Mouse (Mus musculus) limb, embryonic 15.5 days (tissue): Measurements from ENCODE around the gene Serpinb5. TPM values are rescaled to one million over a fixed set of nuclear protein-coding genes. Genes with fewer than 3 reads are reported as not detected.
A peak's percentile ranks its signal among the peaks of the same experiment; 100 is the strongest.

Source experiments
- ATAC-seq: fragments of 200-750 bp; cut with Nextera tagmentation; 2 replicates; pipeline ENCODE4 v1.8.0; 2017; ENCODE audit warnings: low read depth, moderate TSS enrichment; ENCODE audit not compliant: insufficient number of reproducible peaks, low FRiP score, low TSS enrichment
- H3K27ac ChIP-seq: fragments of 300-500 bp; sonication (generic); 2 replicates; pipeline ENCODE4 v1.5.1; 2015; ENCODE audit warnings: moderate library complexity, mild to moderate bottlenecking, inconsistent platforms
- H3K27me3 ChIP-seq: fragments of 300-500 bp; sonication (generic); 2 replicates; pipeline ENCODE4 v1.6.1; 2015; ENCODE audit warnings: inconsistent platforms
- H3K36me3 ChIP-seq: fragments of 300-500 bp; sonication (generic); 2 replicates; pipeline ENCODE4 v1.6.1; 2015; ENCODE audit warnings: inconsistent platforms
- H3K4me1 ChIP-seq: fragments of 300-500 bp; sonication (generic); 2 replicates; pipeline ENCODE4 v1.6.1; 2015; ENCODE audit warnings: inconsistent platforms
- H3K4me2 ChIP-seq: fragments of 300-500 bp; sonication (generic); 2 replicates; pipeline ENCODE4 v1.6.1; 2015; ENCODE audit warnings: mild to moderate bottlenecking, inconsistent platforms
- H3K4me3 ChIP-seq: fragments of 300-500 bp; sonication (generic); 2 replicates; pipeline ENCODE4 v1.5.1; 2015; ENCODE audit warnings: mild to moderate bottlenecking, inconsistent platforms
- H3K9ac ChIP-seq: fragments of 300-500 bp; sonication (generic); 2 replicates; pipeline ENCODE4 v1.6.1; 2015; ENCODE audit warnings: inconsistent platforms
- H3K9me3 ChIP-seq: fragments of 300-500 bp; sonication (generic); 2 replicates; pipeline ENCODE4 v1.6.1; 2016; ENCODE audit warnings: inconsistent platforms
- WGBS: fragments of 180-500 bp; shearing (Covaris S2); methylation state at CpG from one replicate; pipeline ENCODE4 v1.1.7; 2015; 5-methylcytosine and 5-hydroxymethylcytosine counted together
- polyA plus RNA-seq: library from polyadenylated mRNA; unstranded; fragments of >200 nt; fragmentation: Nextera tagmentation; extraction: Ambion mirVana; gene quantifications from 2 replicates; pipeline ENCODE4 v1.2.1, GENCODE M21; 2015

Serpinb5 gene
- 54.3 and 64.2 TPM in 2 replicates for polyA plus RNA-seq

DNA sequence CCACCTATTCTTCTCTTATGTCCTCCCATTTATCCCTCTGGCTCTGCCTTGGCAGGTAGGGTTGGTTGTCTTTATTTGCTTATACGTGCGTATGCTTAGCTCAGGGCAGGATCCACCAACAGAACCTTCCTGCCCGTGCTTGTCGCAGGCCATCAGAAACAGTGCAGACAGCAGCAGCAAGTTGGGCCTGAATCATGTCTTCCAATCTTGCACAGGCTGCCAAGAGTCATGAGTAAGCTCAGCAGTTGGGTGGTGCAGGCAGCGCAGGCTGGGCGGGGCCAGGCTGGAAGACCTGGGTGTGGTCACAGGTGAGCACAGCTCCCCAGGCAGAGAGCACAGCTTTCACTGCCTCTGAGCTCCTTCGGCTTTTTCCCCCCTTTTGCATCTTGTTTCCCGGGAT is at the start of gene Serpinb5:
TSS of gene Serpinb5 (plus strand) at position 327 of the 400 bp plus-strand sequence.
- Histone ChIP-seq H3K9ac (no peak within 1 kb of the TSS), H3K27ac (no peak within 1 kb of the TSS; the same call in 1 of the 2 replicates), H3K4me1 (peaks cover 4% of the 10 kb centered on the region), H3K4me3 (peak within 1 kb of the TSS; percentile 12; the same call in 1 of the 2 replicates), H3K4me2 (no peak within 1 kb of the TSS), H3K27me3 (no peaks in the 10 kb centered on the region), H3K9me3 (no peaks in the 10 kb centered on the region), H3K36me3 (no peaks in the 10 kb centered on the region)
- 50% methylated on average over 8 of the region's 8 CpGs for WGBS
- peak; percentile 73; the same call in 1 of the 2 replicates for ATAC-seq

DNA sequence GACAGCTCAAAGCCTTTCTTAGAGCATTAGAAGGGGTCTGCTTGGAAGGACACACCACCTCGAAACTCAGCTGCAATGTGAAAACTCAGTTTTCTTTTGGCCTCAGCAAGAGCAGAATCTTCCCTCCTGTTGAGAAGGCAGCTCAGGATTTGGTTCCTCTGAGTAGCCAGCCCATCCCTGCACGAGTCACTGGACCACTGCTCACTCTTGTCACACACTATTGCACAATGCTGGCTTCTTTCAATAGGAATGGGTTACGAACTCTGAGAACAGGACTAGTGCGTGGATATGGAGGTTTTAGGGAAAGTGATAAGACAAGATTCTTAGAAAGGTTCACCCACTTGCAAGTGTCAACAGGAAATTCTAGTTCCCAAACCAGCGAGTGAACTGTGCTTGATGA is 46.1 kb upstream of the Serpinb5 start:
- Histone ChIP-seq H3K36me3 (no peaks in the 10 kb centered on the region), H3K27ac (no peak overlapping the region), H3K4me3 (no peak overlapping the region), H3K27me3 (no peaks in the 10 kb centered on the region), H3K9me3 (no peaks in the 10 kb centered on the region), H3K9ac (no peak overlapping the region), H3K4me1 (no peaks in the 10 kb centered on the region), H3K4me2 (no peak overlapping the region)
- 74% methylated on average over 5 of the region's 5 CpGs for WGBS
- ATAC-seq = no peak

DNA sequence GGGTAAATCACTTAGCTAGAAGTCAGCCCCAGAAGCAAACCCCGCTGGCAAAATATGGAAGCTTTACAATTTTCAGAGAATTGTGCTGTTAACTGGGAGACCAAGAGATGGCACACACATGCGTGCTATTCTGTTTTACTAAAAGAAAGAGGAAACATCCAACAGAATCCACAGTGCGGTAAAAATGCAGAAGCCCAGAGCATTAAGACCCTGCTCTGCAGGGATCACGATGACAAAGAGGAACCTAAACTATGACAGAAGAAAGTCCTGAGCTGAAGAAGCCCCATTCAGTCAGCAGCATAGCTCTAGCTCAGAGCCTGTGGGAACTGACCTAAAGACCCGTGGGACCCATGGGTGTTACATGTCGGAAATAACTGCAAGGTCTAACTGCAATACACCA is 45.7 kb upstream of the Serpinb5 start:
- Histone ChIP-seq H3K9ac (no peak overlapping the region), H3K27ac (no peak overlapping the region), H3K4me2 (no peak overlapping the region), H3K4me3 (no peak overlapping the region), H3K4me1 (no peaks in the 10 kb centered on the region), H3K36me3 (no peaks in the 10 kb centered on the region), H3K27me3 (no peaks in the 10 kb centered on the region), H3K9me3 (no peaks in the 10 kb centered on the region)
- 90% methylated on average over 6 of the region's 6 CpGs for WGBS
- no peak for ATAC-seq

DNA sequence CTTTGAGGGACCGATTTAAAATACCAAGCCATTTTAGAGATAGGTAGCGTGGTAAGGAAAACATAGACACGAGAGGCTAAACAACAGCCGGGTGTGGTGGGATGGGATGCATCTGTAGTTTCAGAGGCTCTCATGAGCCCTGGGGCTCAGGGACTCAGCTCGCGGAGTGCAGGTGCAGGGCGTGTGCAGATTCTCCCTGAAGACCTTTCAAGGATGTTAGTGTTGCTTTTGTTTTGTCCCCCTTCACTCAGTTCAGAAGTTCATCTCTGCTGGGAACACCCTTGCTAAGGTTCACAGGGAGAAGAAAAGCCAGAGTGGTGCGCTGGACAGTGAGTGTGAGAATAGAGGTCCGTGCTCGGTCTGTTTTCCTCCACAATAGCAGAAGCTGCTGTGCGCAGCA is 44.2 kb upstream of the Serpinb5 start:
- H3K4me3 ChIP-seq = no peak overlapping the region
- 82% methylated on average over 11 of the region's 11 CpGs for WGBS

DNA sequence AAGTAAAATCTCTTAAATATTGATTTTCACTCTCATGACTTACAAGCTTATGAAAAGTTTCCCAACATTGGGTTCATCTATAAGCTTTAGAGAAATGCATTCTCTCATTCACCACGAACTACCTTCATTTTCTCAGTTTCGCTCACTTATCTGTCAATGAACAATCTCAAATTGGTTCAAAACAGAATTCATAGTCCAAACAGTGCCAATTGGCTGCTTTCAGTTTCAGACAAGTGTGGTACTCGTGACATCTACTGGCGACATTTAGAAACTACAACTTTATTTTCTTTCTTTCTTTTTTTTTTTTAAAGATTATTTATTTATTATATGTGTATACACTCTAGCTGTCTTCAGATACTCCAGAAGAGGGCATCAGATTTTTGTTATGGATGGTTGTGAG is 42.6 kb upstream of the Serpinb5 start:
- WGBS = 24% methylated on average over 4 of the region's 4 CpGs
- no peaks in the 10 kb centered on the region for H3K9me3 ChIP-seq
- no peak for ATAC-seq
- H3K4me1 ChIP-seq = no peaks in the 10 kb centered on the region
- H3K4me2 ChIP-seq = no peak overlapping the region
- H3K4me3 ChIP-seq = no peak overlapping the region
- H3K27ac ChIP-seq = no peak overlapping the region
- no peaks in the 10 kb centered on the region for H3K27me3 ChIP-seq
- no peaks in the 10 kb centered on the region for H3K36me3 ChIP-seq
- H3K9ac ChIP-seq = no peak overlapping the region

More for the DNA sequence above, 44.2 kb upstream of the Serpinb5 start:
- H3K36me3 ChIP-seq = no peaks in the 10 kb centered on the region
- no peaks in the 10 kb centered on the region for H3K27me3 ChIP-seq
- H3K9me3 ChIP-seq = no peaks in the 10 kb centered on the region
- no peak overlapping the region for H3K9ac ChIP-seq
- no peaks in the 10 kb centered on the region for H3K4me1 ChIP-seq
- no peak overlapping the region for H3K4me2 ChIP-seq
- ATAC-seq = no peak
- H3K27ac ChIP-seq = no peak overlapping the region

DNA sequence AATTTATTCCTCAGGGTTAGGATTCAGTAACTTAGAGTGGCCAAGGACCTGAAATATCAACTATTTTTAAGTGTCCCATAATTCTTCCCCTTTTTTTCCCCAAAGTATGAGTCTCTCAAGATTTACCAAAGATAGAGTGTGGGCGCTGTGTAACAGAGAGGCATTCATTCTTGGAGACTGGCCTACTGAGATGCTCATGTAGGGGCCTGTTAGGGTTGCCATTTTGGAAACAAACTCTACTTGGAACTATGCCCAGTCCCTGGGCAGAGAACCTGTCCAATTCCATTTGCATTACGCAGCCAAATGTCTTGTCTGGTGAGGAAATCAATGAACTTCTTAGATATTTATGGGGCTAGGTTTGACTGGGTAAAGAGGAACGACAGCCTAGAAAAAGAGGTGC is 38.7 kb upstream of the Serpinb5 start:
- ATAC-seq = no peak
- no peaks in the 10 kb centered on the region for H3K4me1 ChIP-seq
- WGBS = 38% methylated on average over 3 of the region's 3 CpGs
- H3K9me3 ChIP-seq = no peaks in the 10 kb centered on the region
- no peak overlapping the region for H3K4me2 ChIP-seq
- no peaks in the 10 kb centered on the region for H3K27me3 ChIP-seq
- H3K4me3 ChIP-seq = no peak overlapping the region
- H3K36me3 ChIP-seq = no peaks in the 10 kb centered on the region
- H3K27ac ChIP-seq = no peak overlapping the region
- no peak overlapping the region for H3K9ac ChIP-seq

DNA sequence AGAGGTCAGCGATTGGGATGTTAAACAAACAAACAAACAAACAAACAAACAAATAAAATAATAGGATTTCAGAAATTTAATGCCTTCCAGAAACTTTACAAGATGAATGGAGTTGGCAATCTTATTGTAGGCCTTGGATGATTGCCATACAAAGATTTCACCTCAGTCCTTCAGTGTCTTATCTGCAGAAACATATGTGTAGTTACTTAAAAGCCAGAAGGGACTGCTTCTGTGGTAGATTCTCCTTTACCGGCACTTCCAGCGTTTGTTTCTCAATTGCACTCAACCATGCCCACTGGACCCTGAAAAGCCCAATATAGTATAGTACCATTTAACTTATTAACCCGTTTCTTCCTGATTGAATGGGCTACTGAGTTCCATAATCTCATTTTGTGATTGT is 32.2 kb upstream of the Serpinb5 start:
- Histone ChIP-seq H3K4me3 (no peak overlapping the region), H3K4me1 (no peaks in the 10 kb centered on the region), H3K27me3 (no peaks in the 10 kb centered on the region), H3K27ac (no peak overlapping the region), H3K36me3 (no peaks in the 10 kb centered on the region), H3K9ac (no peak overlapping the region), H3K9me3 (no peaks in the 10 kb centered on the region), H3K4me2 (no peak overlapping the region)
- no peak for ATAC-seq
- 70% methylated on average over 4 of the region's 4 CpGs for whole genome bisulfite sequencing

DNA sequence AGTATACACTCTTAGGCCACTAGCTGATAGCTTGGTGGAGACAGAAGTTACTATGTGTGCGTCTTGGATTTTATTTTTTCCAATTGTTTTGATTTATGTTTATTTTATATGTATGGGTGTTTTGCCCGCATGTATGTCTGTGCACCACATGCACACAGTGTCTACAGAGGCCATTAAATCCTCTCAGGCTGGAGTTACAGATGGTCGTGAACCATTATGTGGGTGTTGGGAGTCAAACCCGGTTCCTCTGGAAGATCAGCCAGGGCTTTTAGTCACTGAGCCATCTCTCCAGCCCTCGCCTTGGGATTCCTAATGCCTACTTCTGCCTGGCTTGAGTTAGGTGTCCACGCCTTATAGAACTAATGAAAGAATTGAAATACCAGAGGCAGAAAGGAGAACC is 4.6 kb downstream of the Serpinb5 start:
- H3K36me3 ChIP-seq = no peaks in the 10 kb centered on the region
- H3K27ac ChIP-seq = no peak overlapping the region
- no peaks in the 10 kb centered on the region for H3K27me3 ChIP-seq
- H3K4me3 ChIP-seq = no peak overlapping the region
- H3K9ac ChIP-seq = no peak overlapping the region
- WGBS = 59% methylated on average over 6 of the region's 6 CpGs
- ATAC-seq = no peak
- no peak overlapping the region for H3K4me2 ChIP-seq
- H3K9me3 ChIP-seq = no peaks in the 10 kb centered on the region
- H3K4me1 ChIP-seq = peaks cover 10% of the 10 kb centered on the region

DNA sequence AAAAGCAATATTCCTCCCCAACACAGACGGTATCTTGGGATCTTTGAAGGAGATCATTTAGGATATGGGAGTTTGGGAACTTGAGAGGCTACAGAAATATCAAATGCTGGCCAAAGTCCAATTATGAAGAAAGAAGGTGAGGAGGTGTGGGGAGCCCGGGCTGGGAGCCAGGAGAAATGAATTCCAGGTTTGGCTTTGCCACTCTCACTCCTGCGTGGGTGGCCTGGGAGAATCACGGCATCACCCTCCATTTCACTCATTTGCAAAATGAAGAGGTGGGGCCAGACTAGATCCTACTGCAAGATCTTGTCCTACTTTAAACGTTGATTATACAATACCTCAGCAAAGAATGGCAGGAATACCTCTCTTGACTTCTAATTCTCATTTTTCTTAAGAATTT is 5.1 kb downstream of the Serpinb5 start:
- H3K4me2 ChIP-seq = no peak overlapping the region
- H3K36me3 ChIP-seq = no peaks in the 10 kb centered on the region
- H3K4me1 ChIP-seq = peaks cover 10% of the 10 kb centered on the region
- no peak overlapping the region for H3K4me3 ChIP-seq
- ATAC-seq = no peak
- no peak overlapping the region for H3K27ac ChIP-seq
- WGBS = 30% methylated on average over 5 of the region's 5 CpGs
- no peaks in the 10 kb centered on the region for H3K27me3 ChIP-seq
- no peaks in the 10 kb centered on the region for H3K9me3 ChIP-seq
- H3K9ac ChIP-seq = no peak overlapping the region

DNA sequence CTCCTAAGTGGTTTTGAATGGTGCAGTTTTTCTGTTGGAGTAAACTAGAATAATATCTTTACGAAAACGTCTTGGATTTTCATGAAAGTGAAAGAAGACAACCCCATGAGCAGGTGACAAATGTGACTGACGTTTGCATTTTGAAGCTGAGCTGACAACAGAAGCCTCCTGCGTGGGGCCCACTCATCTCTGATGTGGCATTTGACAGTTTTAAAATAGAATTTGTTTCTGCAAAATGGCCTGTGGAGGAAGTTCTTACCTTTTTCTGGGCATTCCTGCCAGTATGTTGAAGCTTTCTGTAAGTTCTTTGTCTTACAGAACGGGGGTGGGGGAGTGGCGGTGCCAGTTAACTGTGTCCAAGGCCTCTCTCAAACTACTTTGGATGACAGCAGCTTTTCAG is 5.8 kb downstream of the Serpinb5 start:
- Histone ChIP-seq H3K4me3 (no peak overlapping the region), H3K4me2 (no peak overlapping the region), H3K27me3 (no peaks in the 10 kb centered on the region), H3K36me3 (no peaks in the 10 kb centered on the region), H3K27ac (no peak overlapping the region), H3K4me1 (peaks cover 10% of the 10 kb centered on the region), H3K9ac (no peak overlapping the region), H3K9me3 (no peaks in the 10 kb centered on the region)
- 77% methylated on average over 6 of the region's 6 CpGs for WGBS
- ATAC-seq = no peak

DNA sequence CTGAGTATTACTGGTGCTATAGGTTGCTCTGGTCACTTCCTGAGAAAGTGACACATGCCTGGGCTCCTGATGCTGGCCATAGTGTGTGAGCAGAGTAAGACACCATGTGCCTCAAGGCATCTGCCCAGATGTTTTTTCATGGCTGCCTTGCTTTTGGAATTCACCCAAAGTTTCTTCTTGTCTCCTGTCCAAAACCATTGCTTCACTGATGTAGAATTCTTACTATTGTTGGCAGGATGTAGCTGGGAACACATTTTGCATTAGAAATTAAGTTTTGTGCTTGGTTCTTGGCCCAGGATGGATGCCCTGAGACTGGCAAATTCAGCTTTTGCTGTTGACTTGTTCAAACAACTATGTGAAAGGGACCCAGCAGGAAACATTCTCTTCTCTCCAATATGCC is 9.0 kb downstream of the Serpinb5 start:
- ATAC-seq = no peak
- no peak overlapping the region for H3K4me2 ChIP-seq

DNA sequence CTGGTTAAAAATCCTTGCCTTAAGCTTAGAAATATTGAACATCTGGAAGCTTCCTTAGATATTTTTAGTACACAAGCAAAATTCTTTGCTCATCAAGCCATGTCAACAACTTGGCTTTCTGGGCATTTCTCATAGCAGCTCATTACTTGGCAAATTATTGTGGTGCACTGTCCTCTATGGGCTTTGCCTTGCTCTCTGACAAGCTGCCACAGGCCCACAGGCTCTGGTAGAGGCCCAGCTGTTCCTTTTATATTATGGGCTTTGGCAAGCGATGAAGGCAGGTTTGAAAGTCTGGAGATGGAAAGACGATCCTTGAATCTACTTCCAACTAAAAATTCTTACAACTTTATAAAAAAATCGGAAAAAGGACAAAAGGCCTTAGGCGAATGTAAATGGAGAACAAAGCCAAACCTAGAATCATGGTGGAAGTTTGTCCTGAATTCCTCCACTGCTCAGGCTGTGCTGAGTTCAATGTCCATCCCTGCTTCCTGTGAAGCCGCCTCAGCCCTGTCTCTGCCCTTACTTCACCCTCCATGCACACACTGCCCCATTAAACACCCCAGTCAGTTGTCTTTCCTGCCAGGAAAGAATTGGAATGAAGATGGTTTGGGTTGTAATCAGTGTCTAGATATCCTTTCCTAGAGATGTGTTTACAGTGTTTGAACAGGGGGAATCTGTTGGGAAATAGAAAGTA is 14.4 kb downstream of the Serpinb5 start:
- H3K27me3 ChIP-seq = no peaks in the 10 kb centered on the region
- no peaks in the 10 kb centered on the region for H3K36me3 ChIP-seq
- no peak overlapping the region for H3K9ac ChIP-seq
- peaks cover 5% of the 10 kb centered on the region; the same call in 1 of the 2 replicates for H3K4me1 ChIP-seq
- H3K9me3 ChIP-seq = no peaks in the 10 kb centered on the region
- no peak overlapping the region for H3K4me3 ChIP-seq
- ATAC-seq = 0 out of 2 replicates have a peak, but pooled peaks have one; percentile 61
- H3K27ac ChIP-seq = peak overlapping the region; percentile 63; the same call in 1 of the 2 replicates
- 50% methylated on average over 5 of the region's 5 CpGs for WGBS
- no peak overlapping the region for H3K4me2 ChIP-seq

More for the DNA sequence above, 9.0 kb downstream of the Serpinb5 start:
- H3K4me3 ChIP-seq = no peak overlapping the region
- no peak overlapping the region for H3K27ac ChIP-seq
- peaks cover 10% of the 10 kb centered on the region for H3K4me1 ChIP-seq
- H3K36me3 ChIP-seq = no peaks in the 10 kb centered on the region
- no peaks in the 10 kb centered on the region for H3K9me3 ChIP-seq
- no peaks in the 10 kb centered on the region for H3K27me3 ChIP-seq
- H3K9ac ChIP-seq = no peak overlapping the region
